Mouse (Mus musculus): ENCODE measurements around the gene Usp17la.
"Not testable (repeated sequence)": the region's sequence is repeated elsewhere in the genome, so short reads cannot be mapped to it uniquely, and the experiment has no call there.

The Usp17la gene

GRCm38 (mm10) chr7:104856709-104857108 lies at the start of gene Usp17la:
Gene Usp17la, plus strand, starts transcription at chr7:104857009.
- DNase-seq (ENCODE audit: extremely low read depth, low read depth, low spot score) = not testable (repeated sequence)

GRCm38 (mm10) chr7:104810335-104810734 lies 46.5 kb upstream of the Usp17la start:
- not testable (repeated sequence) for DNase-seq (ENCODE audit: extremely low read depth, low read depth, low spot score)

GRCm38 (mm10) chr7:104842503-104842902 lies 14.3 kb upstream of the Usp17la start, which contains the start of gene Usp17lb:
Gene Usp17lb, minus strand, starts transcription at chr7:104842603.
- no peak for DNase-seq (ENCODE audit: extremely low read depth, low read depth, low spot score)

- no peak for DNase-seq (ENCODE audit: extremely low read depth, low read depth, low spot score)
Measured at GRCm38 (mm10) chr7:104843731-104844287, 13.0 kb upstream of the Usp17la start.

GRCm38 (mm10) chr7:104851546-104851945 lies 5.3 kb upstream of the Usp17la start:
- DNase-seq (ENCODE audit: extremely low read depth, low read depth, low spot score) = not testable (repeated sequence)

- no peak for DNase-seq (ENCODE audit: extremely low read depth, low read depth, low spot score)
Measured at GRCm38 (mm10) chr7:104855248-104855750, 1.5 kb upstream of the Usp17la start.

GRCm38 (mm10) chr7:104857683-104858082 lies 874 bp downstream of the Usp17la start:
- DNase-seq (ENCODE audit: extremely low read depth, low read depth, low spot score) = no peak

- DNase-seq (ENCODE audit: extremely low read depth, low read depth, low spot score) = no peak
Measured at GRCm38 (mm10) chr7:104861381-104861780, 4.6 kb downstream of the Usp17la start.

GRCm38 (mm10) chr7:104877731-104878130 lies 20.9 kb downstream of the Usp17la start, which contains the start of gene Olfr665:
Gene Olfr665, plus strand, starts transcription at chr7:104878031.
- no peak for DNase-seq (ENCODE audit: extremely low read depth, low read depth, low spot score)

- DNase-seq (ENCODE audit: extremely low read depth, low read depth, low spot score) = no peak
Measured at GRCm38 (mm10) chr7:104895852-104896251, 39.0 kb downstream of the Usp17la start, which contains the start of gene Olfr666. Gene Olfr666, minus strand, starts transcription at chr7:104895952.
